Mouse (Mus musculus) retina, postnatal 1 day (tissue): ENCODE results near the gene Mllt3.
A peak's percentile ranks its signal among the peaks of the same experiment; 100 is the strongest.

ENCODE experiments used
- DNase-seq: peaks from one replicate; pipeline ENCODE4 v3.0.0-alpha.2; 2012

The Mllt3 gene

DNA sequence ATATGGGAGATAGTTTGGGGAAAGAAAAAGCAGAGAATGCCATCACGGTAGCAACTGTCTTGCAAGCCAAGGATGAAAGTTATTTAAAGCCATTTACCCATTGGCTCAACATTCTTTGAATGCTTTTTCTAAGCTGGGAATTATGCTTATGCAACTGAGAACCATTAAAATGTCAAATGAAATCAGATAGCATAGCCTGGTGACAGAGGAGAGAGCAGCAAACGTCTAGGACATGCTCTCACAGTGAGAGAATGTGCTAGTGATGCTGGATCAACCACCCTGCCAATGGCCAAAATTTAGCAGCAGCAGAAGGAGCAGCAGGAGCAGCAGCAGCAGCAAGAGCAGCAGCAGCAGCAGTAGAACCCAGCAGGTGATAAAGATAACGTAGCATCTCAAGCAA, 267.4 kb downstream of the Mllt3 start:
- no peak for DNase-seq

DNA sequence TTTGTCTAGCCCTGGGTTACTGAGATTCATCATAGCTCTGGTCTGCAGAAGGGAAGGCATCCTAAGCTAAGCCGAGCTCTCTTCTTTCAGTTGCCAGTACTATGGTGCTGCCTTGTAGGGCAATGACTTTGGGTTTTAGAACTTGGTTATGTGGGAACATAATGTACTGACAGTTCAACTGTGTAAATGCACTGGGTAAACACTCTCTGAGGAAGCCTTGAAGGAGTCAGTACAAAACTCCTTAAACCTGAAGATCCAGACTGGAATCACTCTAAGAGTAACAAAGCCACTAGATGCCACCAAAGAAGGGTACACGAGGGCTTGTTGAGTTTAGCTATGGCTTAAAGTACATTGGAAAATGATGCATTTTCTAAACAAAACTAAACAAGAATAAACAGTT, 272.1 kb downstream of the Mllt3 start:
- DNase-seq = no peak

- no peak for DNase-seq
Observed at GRCm38 (mm10) chr4:87760297-87760696, 272.9 kb downstream of the Mllt3 start.

GRCm38 (mm10) chr4:87759625-87760024, 273.5 kb downstream of the Mllt3 start:
- no peak for DNase-seq

- DNase-seq = no peak
Observed at GRCm38 (mm10) chr4:87759110-87759509, 274.1 kb downstream of the Mllt3 start.

DNA sequence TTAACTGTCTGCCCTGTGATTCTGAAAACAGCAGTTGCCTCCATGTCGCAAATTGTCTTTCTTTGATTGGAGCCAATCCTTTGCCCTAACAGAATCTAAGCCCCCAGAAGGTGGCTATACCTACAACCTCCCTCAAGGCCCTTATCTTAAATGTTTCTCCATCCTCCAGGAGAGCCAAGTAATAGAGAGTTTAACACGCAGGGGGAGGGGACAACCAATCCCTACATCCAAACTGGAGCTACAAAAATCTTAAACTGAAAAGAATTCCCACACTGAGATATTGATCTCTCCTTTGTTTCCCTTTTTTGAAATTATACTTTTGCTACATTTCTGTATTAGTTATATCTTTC, 281.7 kb downstream of the Mllt3 start:
- DNase-seq = no peak

- no peak for DNase-seq
Observed at GRCm38 (mm10) chr4:87750856-87751514, 282.2 kb downstream of the Mllt3 start.

GRCm38 (mm10) chr4:87749532-87750234, 283.5 kb downstream of the Mllt3 start:
- DNase-seq = no peak

DNA sequence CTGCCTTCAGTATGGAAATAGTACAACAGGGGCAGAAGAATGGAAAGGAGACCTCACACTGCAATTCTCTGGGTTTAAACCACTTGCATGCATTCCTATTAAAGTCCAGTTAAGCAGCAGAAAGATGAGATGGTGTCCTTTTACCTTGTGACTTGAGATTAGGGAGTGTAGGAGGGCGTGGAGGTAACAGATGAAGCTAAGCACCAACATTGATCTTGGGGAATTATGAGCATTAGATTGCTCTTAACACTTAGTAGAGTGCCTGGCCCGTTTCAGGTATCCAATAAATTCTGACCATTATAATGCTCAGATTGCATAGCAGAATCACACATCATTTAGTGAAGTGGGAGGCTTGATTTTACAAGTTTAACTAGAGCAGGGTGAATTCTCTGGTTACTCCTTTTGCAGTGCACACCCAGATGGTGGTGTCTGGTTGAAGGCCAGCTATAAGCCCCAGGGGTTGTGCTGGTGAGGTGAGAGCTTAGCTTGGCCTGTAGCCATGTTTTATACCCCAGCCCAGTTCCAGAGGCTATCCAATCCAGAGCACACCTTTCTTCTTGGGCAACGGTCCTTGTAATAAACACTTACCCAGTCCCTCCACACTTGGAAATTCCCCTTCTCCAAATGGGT, 288.0 kb downstream of the Mllt3 start:
- DNase-seq = no peak

GRCm38 (mm10) chr4:87739524-87740128, 293.5 kb downstream of the Mllt3 start:
- peak; percentile 45 for DNase-seq

- no peak for DNase-seq
Observed at GRCm38 (mm10) chr4:87739104-87739503, 294.1 kb downstream of the Mllt3 start.

- no peak for DNase-seq
Observed at GRCm38 (mm10) chr4:87737201-87737806, 295.9 kb downstream of the Mllt3 start.

- DNase-seq = no peak
Observed at GRCm38 (mm10) chr4:87736779-87737178, 296.4 kb downstream of the Mllt3 start.

DNA sequence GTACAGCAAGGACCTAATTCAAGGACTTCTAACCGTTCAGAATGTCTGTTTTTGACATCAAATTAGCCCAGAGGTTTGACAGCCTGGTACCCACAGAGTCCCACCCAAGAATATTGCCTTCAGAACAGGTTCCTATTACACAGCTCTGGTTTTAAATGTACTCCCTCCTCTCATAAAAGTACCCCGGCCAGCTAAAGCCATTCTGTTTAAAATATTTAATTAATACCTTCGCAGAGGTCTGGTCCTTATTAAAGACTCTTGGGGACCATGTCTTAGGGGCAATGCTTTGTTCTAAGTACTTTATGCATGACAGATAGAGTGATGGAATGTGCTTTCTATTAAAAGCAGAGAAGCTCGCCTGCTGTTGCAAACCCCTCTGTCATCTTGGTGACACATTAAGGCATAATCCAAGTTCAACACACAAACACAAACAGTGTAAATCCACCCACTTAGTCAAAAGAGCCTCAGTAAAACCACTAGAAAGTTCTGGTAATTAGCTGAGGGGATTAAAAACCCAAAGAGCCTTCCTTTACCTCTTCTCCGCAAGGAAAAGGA, 302.0 kb downstream of the Mllt3 start:
- no peak for DNase-seq

GRCm38 (mm10) chr4:87728581-87728980, 304.6 kb downstream of the Mllt3 start:
- no peak for DNase-seq

DNA sequence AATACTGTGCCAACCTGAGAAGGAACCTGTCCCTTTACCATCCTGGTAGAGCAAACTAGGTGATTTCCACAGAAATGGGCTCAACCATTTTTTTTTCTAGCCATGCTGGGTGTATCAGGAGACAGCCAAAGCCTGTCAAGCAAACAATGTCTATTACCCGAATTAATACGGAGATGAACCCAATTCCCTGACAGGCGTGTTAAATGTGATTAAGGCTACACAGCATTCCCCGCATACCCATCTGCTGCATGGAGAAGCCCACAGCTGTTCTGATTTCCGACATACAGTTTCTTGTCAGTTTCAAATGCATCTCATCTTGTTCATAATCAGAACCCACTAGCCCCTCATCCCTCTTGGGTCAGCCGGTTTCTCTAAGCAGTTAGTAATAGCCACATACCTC, 309.7 kb downstream of the Mllt3 start:
- peak; percentile 28 for DNase-seq
